Mouse (Mus musculus): ENCODE data around the gene Mical3. TPM values are rescaled to one million over a fixed set of nuclear protein-coding genes. Genes with fewer than 3 reads are reported as not detected.

The Mical3 gene
- total and polyA plus RNA-seq, 2 experiments from 2014 or later, result 30.8 to 94.8 TPM

DNA sequence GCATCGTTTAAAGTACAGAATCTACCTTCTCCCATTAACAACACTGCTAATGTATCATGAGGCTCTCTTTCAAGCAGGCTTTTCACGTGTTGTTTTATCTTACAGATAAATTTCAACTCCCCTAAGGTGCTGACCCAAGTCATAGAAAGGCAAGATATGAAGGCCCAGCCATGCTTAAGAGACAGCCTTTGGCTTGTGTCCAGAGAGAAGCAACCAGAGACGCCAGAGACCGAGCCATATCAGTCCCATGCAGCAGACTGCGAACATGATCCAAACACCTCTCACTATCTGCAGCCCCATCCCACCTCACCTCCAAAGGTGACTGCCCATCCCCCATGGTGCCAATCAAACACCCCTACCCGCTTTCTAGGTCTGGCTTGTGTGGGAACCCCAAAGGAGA is 138.9 kb downstream of the Mical3 start:
- WGBS, result 41% methylated on average over 6 of the region's 6 CpGs
- H3K9ac ChIP-seq (replicated peaks; ENCODE audit: low read depth, low read length), result no peak overlapping the region
- no peaks in the 10 kb centered on the region for H3K9me3 ChIP-seq (replicated peaks; ENCODE audit: control insufficient read depth, low read length)
- ATAC-seq (ENCODE audit: insufficient read depth, low read depth), result no peak
- no peak for DNase-seq (ENCODE audit: low spot score)
- no peak overlapping the region for H3K4me2 ChIP-seq (ENCODE audit: low read depth, low read length)
- H3K27me3 ChIP-seq (ENCODE audit: control insufficient read depth, insufficient read depth, low read length), result no peaks in the 10 kb centered on the region
- no peak overlapping the region for H3K27ac ChIP-seq (ENCODE audit: low read depth)
- no peak overlapping the region for H3K4me3 ChIP-seq (ENCODE audit: low read depth, low read length)
- no peak for TF ChIP-seq EP300 (IDR thresholded peaks at IDR 0.05; ENCODE audit: low read depth)
- TF ChIP-seq CTCF (IDR thresholded peaks at IDR 0.05; ENCODE audit: low read depth), result no peak
- peaks cover 20% of the 10 kb centered on the region for H3K36me3 ChIP-seq (replicated peaks; ENCODE audit: control insufficient read depth, insufficient read depth, low read length)
- peaks cover 38% of the 10 kb centered on the region for H3K4me1 ChIP-seq (ENCODE audit: control insufficient read depth, insufficient read depth)

- H3K9me3 ChIP-seq (replicated peaks; ENCODE audit: control insufficient read depth, low read length), result no peaks in the 10 kb centered on the region
- H3K27me3 ChIP-seq (ENCODE audit: control insufficient read depth, insufficient read depth, low read length), result no peaks in the 10 kb centered on the region
- no peak overlapping the region for H3K4me2 ChIP-seq (ENCODE audit: low read depth, low read length)
- ATAC-seq (ENCODE audit: insufficient read depth, low read depth) (peak; percentile 89), DNase-seq (ENCODE audit: low spot score) (peak; percentile 88)
- no peak overlapping the region for H3K9ac ChIP-seq (replicated peaks; ENCODE audit: low read depth, low read length)
- 13% methylated on average over 10 of the region's 10 CpGs for WGBS
- H3K4me1 ChIP-seq (ENCODE audit: control insufficient read depth, insufficient read depth), result peaks cover 53% of the 10 kb centered on the region
- H3K4me3 ChIP-seq (ENCODE audit: low read depth, low read length), result no peak overlapping the region
- H3K36me3 ChIP-seq (replicated peaks; ENCODE audit: control insufficient read depth, insufficient read depth, low read length), result peaks cover 25% of the 10 kb centered on the region
- peak overlapping the region; percentile 94 for H3K27ac ChIP-seq (ENCODE audit: low read depth)
- TF ChIP-seq CTCF (IDR thresholded peaks at IDR 0.05; ENCODE audit: low read depth) (no peak), EP300 (IDR thresholded peaks at IDR 0.05; ENCODE audit: low read depth) (peak; percentile 87)
Measured at GRCm38 (mm10) chr6:120987571-120988084, 143.2 kb downstream of the Mical3 start.

DNA sequence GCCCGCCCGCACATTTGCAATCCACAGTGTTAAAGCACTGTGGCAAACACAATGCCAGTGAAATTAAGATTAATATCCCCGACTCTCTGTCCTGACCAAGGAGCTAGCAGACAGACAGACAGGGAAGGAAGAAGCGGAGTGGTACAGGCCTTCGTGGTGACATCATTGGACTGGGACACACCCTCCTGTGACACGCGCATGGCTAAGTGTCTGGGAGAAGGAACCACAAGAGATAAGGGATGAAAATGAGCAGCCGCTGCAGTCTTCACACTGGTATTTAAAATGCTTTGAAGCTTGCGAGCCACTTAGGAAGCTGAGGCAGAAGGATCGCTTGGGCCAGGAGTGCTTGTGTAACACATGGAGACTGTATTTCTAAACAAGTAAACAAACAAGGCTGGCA is 143.6 kb downstream of the Mical3 start:
- no peaks in the 10 kb centered on the region for H3K27me3 ChIP-seq (ENCODE audit: control insufficient read depth, insufficient read depth, low read length)
- H3K4me3 ChIP-seq (ENCODE audit: low read depth, low read length), result no peak overlapping the region
- peaks cover 30% of the 10 kb centered on the region for H3K36me3 ChIP-seq (replicated peaks; ENCODE audit: control insufficient read depth, insufficient read depth, low read length)
- peaks cover 50% of the 10 kb centered on the region for H3K4me1 ChIP-seq (ENCODE audit: control insufficient read depth, insufficient read depth)
- DNase-seq (ENCODE audit: low spot score) (no peak), ATAC-seq (ENCODE audit: insufficient read depth, low read depth) (peak; percentile 56)
- H3K9ac ChIP-seq (replicated peaks; ENCODE audit: low read depth, low read length), result 0 out of 2 replicates have a peak overlapping the region, but pooled peaks have one; percentile 40
- H3K27ac ChIP-seq (ENCODE audit: low read depth), result peak overlapping the region; percentile 94
- 33% methylated on average over 10 of the region's 10 CpGs for WGBS
- H3K9me3 ChIP-seq (replicated peaks; ENCODE audit: control insufficient read depth, low read length), result no peaks in the 10 kb centered on the region
- H3K4me2 ChIP-seq (ENCODE audit: low read depth, low read length), result no peak overlapping the region
- TF ChIP-seq CTCF (IDR thresholded peaks at IDR 0.05; ENCODE audit: low read depth) (no peak), EP300 (IDR thresholded peaks at IDR 0.05; ENCODE audit: low read depth) (no peak)

DNA sequence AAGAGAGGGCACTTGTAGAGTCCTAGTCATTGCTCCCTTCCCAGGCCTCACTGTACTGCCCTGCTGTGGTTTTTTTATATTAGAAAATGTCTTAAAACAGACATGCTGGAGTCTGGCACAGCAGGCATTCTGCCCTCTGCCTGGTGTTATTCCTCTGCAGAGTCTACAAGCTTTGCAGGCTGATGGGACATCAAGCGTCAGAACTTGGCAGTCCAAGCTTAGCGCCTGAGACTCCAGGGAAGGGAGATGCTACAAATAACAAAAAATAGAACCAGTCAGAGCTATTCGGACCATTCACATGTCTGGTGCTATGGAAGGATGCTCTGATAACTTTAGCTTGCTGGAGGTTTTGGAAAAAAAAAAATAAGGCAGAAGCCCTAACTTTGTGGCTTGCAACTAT is 144.6 kb downstream of the Mical3 start:
- Histone ChIP-seq H3K36me3 (replicated peaks; ENCODE audit: control insufficient read depth, insufficient read depth, low read length) (peaks cover 40% of the 10 kb centered on the region), H3K27ac (ENCODE audit: low read depth) (peak overlapping the region; percentile 94), H3K4me2 (ENCODE audit: low read depth, low read length) (no peak overlapping the region), H3K9ac (replicated peaks; ENCODE audit: low read depth, low read length) (no peak overlapping the region), H3K27me3 (ENCODE audit: control insufficient read depth, insufficient read depth, low read length) (no peaks in the 10 kb centered on the region), H3K4me1 (ENCODE audit: control insufficient read depth, insufficient read depth) (peaks cover 45% of the 10 kb centered on the region), H3K4me3 (ENCODE audit: low read depth, low read length) (no peak overlapping the region), H3K9me3 (replicated peaks; ENCODE audit: control insufficient read depth, low read length) (no peaks in the 10 kb centered on the region)
- WGBS, result 46% methylated on average over 3 of the region's 3 CpGs
- TF ChIP-seq CTCF (IDR thresholded peaks at IDR 0.05; ENCODE audit: low read depth), result no peak
- TF ChIP-seq EP300 (IDR thresholded peaks at IDR 0.05; ENCODE audit: low read depth), result no peak
- DNase-seq (ENCODE audit: low spot score) (no peak), ATAC-seq (ENCODE audit: insufficient read depth, low read depth) (no peak)

DNA sequence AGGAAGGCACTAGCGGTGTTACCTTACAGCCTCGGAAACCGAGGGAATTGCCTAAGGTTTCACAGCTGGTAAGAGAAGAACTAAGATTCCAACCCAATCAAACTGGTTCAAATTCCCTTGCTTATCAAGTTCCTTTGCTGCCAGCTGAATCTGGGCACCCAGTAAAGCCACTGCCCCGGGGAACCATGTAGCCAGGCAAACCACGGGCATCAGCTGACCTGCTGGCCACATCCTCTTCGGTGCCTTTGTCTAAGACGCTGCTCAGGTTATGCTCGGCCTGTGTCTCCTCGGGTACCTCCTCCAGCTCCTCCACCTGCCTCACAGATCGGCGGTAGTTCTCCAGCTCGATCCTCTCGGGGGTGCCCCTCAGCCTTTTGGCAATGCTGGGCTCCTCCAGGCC is 148.5 kb downstream of the Mical3 start:
- no peak overlapping the region for H3K4me3 ChIP-seq (ENCODE audit: low read depth, low read length)
- H3K9ac ChIP-seq (replicated peaks; ENCODE audit: low read depth, low read length), result no peak overlapping the region
- H3K27ac ChIP-seq (ENCODE audit: low read depth), result no peak overlapping the region
- DNase-seq (ENCODE audit: low spot score), result no peak
- 93% methylated on average over 13 of the region's 13 CpGs for WGBS
- no peaks in the 10 kb centered on the region for H3K27me3 ChIP-seq (ENCODE audit: control insufficient read depth, insufficient read depth, low read length)
- H3K9me3 ChIP-seq (replicated peaks; ENCODE audit: control insufficient read depth, low read length), result no peaks in the 10 kb centered on the region
- peaks cover 64% of the 10 kb centered on the region for H3K36me3 ChIP-seq (replicated peaks; ENCODE audit: control insufficient read depth, insufficient read depth, low read length)
- no peak for TF ChIP-seq EP300 (IDR thresholded peaks at IDR 0.05; ENCODE audit: low read depth)
- no peak for TF ChIP-seq CTCF (IDR thresholded peaks at IDR 0.05; ENCODE audit: low read depth)
- peaks cover 32% of the 10 kb centered on the region for H3K4me1 ChIP-seq (ENCODE audit: control insufficient read depth, insufficient read depth)
- ATAC-seq (ENCODE audit: insufficient read depth, low read depth), result no peak
- H3K4me2 ChIP-seq (ENCODE audit: low read depth, low read length), result no peak overlapping the region

GRCm38 (mm10) chr6:120981537-120981936 is 149.3 kb downstream of the Mical3 start:
- Histone ChIP-seq H3K27me3 (ENCODE audit: control insufficient read depth, insufficient read depth, low read length) (no peaks in the 10 kb centered on the region), H3K4me1 (ENCODE audit: control insufficient read depth, insufficient read depth) (peaks cover 24% of the 10 kb centered on the region), H3K4me3 (ENCODE audit: low read depth, low read length) (no peak overlapping the region), H3K27ac (ENCODE audit: low read depth) (no peak overlapping the region), H3K4me2 (ENCODE audit: low read depth, low read length) (no peak overlapping the region), H3K9ac (replicated peaks; ENCODE audit: low read depth, low read length) (no peak overlapping the region), H3K9me3 (replicated peaks; ENCODE audit: control insufficient read depth, low read length) (no peaks in the 10 kb centered on the region), H3K36me3 (replicated peaks; ENCODE audit: control insufficient read depth, insufficient read depth, low read length) (peaks cover 65% of the 10 kb centered on the region)
- DNase-seq (ENCODE audit: low spot score) (no peak), ATAC-seq (ENCODE audit: insufficient read depth, low read depth) (no peak)
- TF ChIP-seq CTCF (IDR thresholded peaks at IDR 0.05; ENCODE audit: low read depth), result peak; percentile 44
- TF ChIP-seq EP300 (IDR thresholded peaks at IDR 0.05; ENCODE audit: low read depth), result no peak
- 53% methylated on average over 6 of the region's 6 CpGs for WGBS

All from heart, postnatal 0 days (tissue).